Mouse (Mus musculus) heart, postnatal 4 days (tissue): ENCODE data around the gene Cdk12. TPM values are rescaled to one million over a fixed set of nuclear protein-coding genes. Genes with fewer than 3 reads are reported as not detected.

Experiments used
- DNase-seq: peaks from one replicate; pipeline ENCODE4 v3.0.0; 2021
- total RNA-seq, 2 experiments: library from RNA; stranded (reverse); gene quantifications; 2 replicates each; pipeline ENCODE4 v1.2.3; 2021

Cdk12 gene
- total RNA-seq, 2 experiments from 2014 or later: 31.3 to 32.7 TPM

DNA sequence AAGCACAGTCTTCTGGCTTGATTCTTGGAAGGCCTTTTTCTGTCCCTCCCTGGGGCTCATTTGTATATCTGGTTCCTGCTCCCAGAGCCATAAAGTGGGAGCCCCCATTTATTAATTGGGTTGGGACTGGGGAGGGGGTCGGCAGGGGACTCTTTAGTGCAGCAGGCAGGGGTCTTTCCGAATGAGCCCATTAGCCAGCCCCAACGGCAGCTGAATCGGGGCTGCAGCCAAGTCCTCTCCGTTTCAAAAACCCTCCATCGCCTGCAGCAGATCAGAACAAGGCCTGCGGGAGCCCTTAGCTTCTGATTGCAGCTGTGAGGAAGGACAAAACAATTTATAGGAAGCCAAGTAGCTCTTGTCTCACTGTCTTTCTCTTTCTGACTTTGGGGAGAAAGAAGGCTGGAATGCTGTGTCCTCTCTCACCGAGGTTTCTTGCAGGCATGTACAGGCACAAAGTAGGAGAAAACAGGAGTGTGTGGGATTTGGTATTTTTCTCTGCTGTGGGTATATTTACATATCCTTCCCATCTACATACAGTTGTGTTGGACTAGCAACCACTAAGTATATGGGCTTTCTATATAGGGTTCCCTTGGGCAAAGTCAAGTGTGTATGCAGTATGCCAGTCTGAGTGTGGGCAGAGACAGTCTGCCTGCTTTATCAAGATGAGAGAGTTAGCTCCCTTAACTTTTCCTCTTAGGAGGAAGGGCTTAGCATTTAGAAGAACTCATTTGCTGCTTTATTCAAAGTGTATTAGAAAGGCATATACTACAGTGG lies 58.0 kb downstream of the Cdk12 start:
- DNase-seq: no peak

DNA sequence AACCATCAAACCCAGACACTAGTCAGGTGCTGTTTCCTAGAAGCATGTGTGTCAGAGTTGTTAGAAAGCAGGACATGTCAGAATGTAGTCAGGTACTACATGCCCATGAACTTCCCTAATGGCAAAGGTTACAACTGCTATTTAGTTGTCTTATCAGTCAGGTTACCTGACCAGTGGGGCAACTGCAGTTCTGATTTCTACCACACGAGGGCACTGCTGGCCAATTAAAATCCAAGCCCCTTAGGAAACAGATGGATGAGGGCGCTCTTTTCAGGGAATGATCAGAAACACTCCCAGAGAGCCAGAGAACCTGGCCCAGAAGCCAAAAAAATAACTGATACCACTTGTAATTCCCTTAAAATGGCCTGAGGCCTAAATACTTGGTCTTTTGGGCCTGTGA lies 62.2 kb downstream of the Cdk12 start:
- DNase-seq: peak; percentile 88

DNA sequence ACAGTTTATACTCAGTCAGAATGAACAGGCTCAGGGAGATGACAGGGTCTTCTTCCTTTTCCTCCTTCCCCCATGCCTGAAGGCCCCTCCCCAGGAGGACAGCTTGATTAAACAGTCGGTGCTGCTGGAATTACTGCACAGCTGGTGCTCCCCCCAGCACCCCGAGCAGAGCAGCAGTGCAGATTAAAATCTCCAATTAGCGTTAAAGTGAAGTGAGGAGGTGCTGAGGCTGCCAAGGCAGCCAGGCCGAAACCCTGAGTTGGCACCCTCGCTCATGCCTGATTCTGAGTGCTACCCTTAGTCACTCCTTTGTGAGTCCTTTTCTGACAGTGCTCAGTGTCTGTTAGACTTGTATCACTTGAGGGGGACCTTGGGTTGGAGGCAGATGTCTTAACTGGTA lies 63.0 kb downstream of the Cdk12 start:
- DNase-seq: no peak

DNA sequence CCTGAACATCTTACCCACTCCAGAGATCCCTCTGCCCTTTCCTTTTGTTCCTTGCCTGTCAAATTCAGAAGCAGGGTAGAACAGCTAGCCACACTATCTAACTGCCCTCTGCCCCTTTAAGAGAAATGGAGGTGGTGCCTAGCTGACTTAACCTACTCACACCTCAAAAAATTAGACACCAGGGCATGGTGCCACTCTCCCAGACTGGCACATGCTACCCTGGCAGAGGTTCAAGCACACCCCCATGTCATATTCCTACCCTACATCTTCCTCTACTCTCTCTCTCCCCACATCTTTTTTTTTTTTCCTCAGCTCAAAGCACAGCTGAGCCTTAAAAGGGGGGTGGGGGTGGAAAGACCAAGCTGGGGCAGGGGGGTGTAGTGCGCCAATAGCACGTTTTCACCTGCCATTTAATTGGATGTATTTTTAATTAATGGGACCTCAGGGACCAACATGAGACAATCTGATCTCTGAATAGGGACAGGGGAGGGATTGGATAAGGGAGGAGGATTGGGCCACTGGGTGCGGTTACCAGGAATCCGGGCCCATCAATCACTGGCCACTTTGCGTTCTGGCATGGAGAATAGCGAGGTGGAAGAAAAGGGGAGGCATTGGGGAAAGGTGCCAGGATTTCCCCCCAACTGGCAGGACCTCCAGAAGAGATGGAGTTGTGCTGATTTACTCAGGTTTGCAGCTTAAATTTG lies 64.0 kb downstream of the Cdk12 start:
- DNase-seq: no peak

DNA sequence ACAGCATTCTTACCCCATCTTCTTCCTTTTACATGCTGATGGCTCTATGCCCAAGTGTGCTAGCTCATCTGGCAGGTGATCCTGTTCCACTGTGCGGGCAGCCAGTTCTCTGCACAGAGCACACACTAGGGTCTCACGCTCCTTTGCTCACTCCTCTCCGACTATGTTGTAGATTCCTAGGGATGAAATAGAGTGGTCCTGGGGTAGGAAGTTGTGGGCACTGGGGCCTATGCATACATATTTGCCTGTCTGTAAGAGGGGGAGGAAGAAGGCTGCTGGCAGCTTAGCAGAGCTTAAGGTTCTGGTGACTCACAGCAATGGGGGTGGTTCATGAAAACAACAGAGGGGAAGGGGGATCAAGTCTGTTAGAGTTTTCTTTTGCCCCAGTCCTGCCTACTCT lies 67.2 kb downstream of the Cdk12 start:
- DNase-seq: no peak

DNA sequence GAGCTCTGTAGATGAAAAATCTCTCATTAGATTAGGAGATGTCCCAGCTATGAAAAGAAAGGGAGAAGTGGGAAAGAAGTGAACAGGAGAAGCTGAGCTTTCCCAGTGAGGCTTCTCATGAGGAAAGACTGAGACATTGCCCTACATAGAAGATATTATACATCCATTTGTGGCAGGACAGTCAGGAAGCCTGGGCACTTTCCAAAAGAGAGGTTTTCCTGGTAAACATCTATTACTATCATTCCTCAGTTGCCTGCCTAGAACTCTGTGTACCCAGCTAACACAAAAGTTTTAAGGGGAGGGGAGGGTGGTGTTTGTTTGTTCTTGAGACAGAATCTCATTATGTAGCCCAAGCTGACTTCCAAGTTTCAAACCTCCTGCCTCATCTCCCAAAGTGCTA lies 67.6 kb downstream of the Cdk12 start:
- DNase-seq: no peak

DNA sequence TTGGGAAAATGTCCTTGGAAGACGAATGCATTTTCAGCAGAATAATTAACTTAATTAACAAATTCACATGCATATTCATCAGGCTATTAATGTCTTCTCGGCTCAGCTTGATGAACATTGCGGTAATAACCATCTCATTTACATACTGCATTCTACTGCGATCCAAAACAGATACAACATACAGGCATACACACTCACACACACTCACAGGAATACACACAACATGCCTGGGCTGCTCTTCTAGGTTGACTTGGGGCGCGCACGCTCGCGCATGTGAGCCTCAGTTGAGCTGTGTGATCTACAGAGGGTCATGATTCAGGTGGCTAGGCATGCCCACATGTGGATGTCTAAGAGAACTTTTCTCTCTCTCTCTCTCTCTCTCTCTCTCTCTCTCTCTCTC lies 80.9 kb downstream of the Cdk12 start:
- no peak for DNase-seq

DNA sequence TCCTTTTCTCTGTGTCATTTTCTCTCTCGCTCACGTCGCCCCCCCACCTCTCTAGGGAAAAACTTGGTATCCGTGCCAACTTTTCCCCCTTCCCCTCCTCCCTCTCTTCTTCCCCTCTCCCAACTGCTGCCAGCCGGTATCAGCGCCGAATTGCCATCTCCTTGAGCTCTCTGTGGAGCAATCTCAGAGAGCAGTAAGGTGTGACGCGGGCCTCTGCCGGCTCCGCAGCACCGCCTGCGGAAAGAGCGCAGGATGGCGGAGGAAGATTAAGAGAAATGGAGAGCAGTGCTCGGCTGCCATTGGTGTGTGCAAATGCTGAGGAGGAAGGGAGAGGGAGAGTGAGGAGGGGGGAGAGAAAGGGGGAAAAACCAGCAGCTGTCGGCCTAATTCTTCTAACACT lies 81.4 kb downstream of the Cdk12 start:
- peak; percentile 17 for DNase-seq

DNA sequence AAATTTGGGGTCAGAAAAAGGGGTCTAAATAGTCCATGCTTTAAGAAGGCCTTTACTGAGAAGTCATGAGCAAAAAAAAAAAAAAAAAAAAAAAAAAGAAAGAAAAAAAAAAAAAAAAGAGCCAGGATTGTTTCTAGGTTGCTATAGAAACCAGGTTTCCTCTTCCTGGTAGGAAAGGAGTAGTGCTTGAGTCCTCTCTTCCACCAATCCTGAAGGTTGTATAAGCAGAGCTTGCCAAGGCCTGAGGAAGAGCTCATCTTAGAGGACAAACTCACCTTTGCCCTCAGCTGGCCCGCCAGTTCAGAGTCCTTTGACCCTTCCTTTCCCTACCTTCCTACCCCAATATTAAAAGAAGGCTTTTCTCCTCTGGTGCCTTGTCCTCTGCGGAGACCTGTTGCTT lies 82.5 kb downstream of the Cdk12 start:
- no peak for DNase-seq

DNA sequence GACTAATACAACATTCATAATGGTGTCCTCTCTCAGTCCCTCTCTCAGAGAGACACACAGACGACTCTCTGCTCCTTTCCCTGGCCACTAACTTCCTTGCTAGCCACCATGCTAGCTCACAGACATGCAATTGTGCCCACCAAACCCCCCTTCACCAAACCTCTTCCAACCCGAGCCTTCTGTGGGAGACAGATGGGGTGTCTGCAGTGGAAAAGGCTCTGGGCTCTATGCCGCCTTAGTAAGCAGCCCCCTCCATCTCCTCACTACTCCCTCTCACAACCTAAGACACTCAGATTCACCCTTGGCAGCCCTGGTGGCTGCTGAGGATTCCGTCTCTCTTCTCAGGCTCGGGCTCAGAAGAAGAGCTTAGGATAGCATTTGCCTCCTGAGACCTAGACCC lies 84.7 kb downstream of the Cdk12 start:
- DNase-seq: no peak

DNA sequence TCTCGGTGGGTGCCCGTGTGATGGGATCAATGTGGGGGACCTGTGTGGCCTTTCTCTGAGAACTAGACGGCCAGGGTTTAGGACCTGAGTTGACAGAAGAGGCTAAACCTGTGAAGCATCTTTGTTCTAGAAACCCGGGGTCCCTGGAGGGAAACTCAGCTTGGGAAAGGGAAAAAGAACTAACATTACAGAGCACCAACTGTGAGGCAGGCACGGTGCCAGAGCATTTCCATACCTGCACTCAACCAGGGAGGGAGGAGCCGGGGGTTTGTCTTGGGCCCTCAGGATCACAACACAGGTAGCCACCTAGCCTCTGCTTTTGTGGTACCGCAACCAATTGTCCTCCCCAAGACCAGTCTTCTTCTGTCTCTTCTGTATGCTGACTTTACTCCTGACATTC lies 85.1 kb downstream of the Cdk12 start:
- no peak for DNase-seq

DNA sequence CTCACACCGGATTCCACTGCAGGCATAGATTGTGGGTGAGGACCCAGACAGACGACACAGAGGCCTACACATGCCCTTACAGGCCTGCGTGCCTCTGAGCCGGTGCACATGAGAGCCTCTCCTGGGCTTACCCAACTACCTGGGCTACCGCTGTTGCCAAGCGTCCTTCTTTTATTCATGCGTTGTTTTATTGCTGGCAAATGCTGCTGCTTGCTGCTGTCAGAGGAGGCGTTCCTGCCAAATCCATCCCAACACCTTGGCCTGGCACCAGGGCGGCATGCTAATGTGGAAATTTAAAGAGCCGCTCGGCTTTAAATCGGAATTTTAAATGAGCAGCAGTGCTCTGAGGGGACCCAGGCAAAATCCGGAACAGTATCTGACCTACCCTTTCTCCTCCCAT lies 87.0 kb downstream of the Cdk12 start:
- DNase-seq: no peak

DNA sequence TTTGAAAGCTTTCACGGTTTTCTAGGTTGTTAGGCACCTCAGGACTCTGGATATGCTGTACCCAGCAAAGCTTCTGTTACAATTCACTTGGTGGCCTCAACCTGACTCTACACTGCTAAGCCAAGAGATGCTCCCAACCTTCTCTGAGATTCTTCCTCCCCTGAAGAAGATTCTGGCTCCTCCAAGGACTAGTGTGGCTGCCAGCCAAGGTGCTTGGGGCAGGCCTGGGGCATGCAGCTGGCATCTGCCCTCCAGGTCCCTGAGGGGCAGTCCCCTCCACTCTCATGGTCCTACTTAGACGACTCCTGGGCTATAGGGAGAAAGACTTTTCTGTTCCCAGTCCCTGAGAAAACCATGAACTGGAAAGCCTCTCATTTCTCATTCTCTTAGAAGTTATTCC lies 88.0 kb downstream of the Cdk12 start:
- DNase-seq: no peak

DNA sequence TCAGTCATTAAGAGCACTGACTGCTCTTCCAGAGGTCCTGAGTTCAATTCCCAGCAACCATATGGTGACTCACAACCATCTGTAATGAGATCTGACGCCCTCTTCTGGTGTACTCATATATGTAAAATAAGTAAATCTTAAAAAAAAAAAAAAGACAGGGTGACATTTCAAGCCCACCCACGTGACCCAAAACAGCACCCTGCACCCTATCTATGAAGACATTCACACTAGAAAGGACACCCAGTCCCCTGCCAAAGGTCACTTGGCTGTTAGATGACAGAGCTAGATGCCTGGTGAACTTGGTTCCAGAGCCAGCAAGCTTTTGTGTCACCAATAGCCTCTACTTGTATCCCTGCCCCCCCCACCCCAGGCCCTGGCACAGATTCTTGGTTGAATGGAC lies 90.2 kb downstream of the Cdk12 start:
- DNase-seq: no peak

DNA sequence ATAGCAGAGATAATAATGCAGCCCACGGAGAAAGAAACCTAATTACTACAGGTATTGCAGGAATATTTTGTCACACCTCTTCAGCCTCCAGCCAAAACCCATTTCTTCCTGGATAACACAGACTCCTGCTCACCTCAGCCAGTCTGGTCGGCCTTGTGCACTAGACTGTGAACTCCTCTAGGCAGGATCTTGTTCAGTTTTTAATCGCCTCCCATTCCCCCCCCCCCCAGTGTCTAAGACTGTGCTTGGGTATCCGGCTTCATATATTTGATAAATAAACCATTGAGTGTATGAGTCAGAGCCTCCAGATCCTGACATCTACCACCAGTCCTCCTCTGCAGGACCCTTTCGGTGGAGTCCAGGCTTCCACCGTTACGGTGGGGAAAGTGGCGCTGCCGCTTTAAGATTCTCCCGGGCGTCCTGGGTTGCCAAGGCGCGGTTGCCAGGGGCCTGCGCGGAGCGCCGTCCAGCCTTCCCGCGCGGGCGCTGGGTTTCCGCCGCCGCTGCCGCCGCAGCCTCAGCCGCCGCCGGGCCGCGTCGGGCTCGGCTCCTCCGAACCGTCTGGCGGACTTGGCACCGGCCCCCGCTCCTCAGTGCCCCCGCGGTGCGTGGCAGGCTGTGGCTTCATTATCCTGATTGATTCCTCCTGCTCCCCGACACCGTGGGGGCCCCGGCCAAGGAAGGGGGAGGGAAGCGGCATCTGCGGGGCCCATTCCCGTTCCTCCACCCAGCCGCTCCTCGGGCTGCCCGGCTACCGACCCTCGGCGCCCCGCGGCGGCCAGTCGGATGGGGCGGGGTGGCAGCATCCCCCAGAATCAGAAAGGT lies 91.5 kb downstream of the Cdk12 start:
- DNase-seq: peak; percentile 76

DNA sequence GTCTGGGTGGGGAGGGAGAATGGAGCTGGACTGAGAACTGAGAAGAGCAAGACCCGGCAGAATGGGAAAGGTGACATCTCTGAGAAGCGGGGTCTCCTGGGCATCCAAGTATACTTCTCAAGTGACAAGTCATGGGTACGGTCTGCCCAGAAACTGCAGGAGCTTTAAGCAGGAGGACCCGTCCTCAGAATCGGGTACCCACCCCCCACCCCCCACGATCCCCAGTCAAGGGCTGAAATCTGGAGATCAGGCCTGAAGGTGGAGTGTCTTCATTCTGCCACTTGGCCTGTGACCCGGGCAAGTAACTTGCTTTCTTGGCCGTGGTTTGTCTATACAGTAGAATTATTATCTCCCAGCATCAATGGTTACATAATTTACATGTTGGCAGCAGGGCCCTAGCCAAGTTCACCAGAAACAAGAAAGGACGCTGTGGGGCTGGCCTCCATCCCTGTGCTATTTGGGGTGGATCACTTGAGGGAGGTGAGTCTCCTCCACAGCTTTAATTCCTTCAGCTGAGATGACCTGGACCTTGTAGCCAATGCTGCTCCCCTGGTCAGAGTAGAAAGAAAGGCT lies 92.2 kb downstream of the Cdk12 start:
- DNase-seq: no peak

DNA sequence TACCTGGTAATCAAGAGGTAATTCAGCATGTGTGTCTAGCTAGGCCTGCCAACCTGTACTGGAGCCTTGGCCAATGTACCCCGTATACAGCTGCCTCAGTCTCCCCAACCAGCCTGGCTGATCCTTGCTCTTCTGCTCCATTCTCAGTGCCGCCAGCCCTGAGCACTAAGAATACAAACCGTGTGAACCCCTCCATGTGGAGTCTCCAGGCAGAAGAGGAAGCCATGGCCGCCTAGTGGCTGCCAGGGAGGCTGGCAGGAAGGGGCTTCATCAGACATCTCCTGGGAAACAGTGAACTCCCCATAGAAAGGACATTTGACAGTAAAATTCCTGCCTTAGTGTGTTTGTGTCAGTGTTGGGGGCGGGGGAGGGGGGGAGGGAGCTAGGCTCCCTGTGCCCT lies 93.4 kb downstream of the Cdk12 start:
- DNase-seq: peak; percentile 38

DNA sequence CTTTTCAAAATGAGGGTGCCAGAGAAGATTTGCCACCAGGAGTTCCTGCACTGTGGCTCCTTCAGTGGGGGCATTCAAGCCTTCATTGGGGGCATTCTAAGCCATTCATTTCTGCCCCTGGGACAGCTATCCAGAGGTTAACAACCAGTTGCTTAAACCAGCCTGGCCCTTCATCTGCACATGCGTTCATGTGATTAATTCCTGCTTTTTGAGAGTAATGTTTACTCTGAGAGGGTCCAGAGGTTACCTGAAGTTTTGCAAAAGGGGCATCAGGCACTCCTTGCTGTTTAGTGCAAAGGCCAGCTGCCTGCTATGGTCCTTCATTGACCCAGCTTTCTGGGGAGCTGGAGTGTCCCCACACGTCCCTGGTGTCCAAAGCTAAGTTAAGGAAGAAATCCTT lies 94.1 kb downstream of the Cdk12 start:
- no peak for DNase-seq

DNA sequence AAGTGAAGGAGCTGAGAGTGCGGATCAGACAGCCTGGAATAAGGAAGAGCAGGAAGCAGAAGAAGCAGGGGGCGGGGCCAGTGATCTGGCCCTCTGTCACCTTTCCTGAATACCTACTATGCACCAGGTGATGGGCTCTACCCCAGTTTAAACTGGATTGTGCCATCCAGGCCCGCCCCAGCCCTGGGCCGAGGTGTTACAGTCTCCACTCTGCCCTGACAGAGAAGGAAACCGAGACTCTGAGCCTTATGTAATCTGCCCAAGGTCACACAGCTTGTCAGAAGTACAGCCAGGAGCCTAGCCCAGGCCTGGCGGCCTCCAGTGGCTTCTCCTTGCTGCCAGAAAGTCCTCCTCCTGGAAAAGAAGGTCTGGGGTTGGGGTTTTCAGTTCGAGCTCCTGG lies 94.9 kb downstream of the Cdk12 start:
- DNase-seq: no peak

DNA sequence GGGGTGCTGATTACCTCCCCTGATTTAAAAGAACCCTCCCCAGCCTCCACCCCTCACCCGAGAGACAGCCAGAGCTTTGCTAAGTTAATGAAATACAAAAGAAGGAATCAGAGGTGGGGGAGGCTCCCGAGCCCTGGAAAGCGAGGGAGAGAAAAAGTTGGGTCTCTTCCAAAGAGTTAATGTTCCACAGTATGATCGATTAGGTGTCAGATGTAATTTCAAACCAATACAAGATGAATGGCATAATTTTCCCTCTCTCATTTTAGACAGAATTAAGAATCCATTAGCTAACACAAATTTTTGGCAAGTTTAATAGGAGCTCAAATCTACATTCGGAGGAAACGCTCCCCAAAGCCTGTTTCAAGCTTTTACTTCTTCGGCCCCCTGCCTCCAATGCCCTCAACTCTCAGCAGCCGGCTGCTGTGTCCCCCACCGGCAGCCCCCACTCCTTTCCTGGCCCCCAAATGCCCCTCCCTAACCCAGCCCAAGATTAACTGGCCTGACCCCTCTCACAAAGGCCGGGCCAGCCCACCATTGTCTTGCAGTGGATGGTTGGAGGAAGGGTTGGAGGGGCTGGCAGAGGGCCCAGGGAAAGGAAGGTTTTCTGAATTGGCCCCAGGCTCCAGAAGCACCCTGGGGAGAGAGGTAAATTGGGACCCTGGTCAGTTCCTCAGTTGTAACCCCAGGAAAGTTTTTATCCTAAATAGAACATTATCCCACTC lies 95.8 kb downstream of the Cdk12 start:
- peak; percentile 48 for DNase-seq

DNA sequence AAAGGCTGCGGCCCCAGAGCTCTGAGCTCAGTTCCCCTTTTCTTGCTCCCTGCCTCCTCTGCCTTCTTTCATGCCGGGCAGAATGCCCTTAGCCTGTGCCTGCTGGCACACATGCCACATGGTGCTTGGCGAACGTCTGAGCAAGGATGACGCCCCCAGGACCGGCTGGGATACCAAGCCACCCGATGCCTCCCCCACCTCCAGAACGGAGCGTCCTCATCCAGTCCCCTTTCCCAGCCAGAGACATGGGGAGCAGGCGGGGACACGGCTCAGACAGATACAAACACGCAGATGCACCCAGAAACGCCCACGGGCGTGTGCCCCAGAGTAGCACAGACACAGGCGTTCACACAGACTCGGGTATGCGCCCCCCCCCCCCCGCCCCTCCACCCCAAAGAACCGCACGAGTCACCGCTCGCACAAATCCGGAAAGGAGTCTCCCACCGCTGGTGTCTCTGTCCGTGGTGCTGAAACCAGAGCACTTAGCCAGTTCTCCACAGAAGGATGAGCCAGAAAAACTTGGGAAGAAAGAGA lies 111.0 kb downstream of the Cdk12 start:
- DNase-seq: peak; percentile 83

DNA sequence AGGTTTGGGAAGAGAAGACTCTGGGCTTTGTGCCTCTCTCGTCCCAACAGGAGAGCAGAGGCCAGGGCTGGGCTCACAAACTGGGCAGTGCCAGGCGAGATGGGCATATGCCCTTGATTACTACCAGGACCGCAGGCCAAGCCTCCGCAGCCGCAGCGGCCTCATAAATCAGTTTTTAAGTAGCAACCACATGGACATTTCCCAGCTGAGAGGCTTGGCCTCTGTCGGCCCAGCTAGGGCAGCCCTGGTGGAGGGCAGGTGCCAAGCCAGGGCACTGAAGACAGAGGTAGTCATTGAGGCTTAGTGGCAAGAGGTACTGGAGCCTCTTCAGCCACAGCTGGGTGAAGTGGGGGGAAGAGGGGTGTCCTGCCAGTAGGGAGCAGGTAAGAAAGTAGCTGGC lies 114.6 kb downstream of the Cdk12 start:
- no peak for DNase-seq
